Mouse (Mus musculus) Patski (cell line): ENCODE measurements at regions not wholly inside any gene's neighbourhood (a gene's known extent, or its start where the extent isn't known, plus 50 kb on each side); places are given as distances from the start of the nearest gene placed in this dataset.
A peak's percentile ranks its signal among the peaks of the same experiment; 100 is the strongest.

ENCODE experiments used
- ATAC-seq: fragments of 100-300 bp; one replicate; pipeline ENCODE4 v1.8.0; 2021
- CTCF ChIA-PET: fragments of 350-600 bp; sonication (Branson Sonifier 250); formaldehyde crosslinking; loops from one replicate; lab custom pipeline; 2022; ENCODE audit warnings: inconsistent platforms; lab: Charles Lee
- POLR2A ChIA-PET: fragments of 350-600 bp; sonication (Branson Sonifier 250); formaldehyde crosslinking; loops from one replicate; lab custom pipeline; 2022; ENCODE audit warnings: antibody characterized with exemption, inconsistent platforms; lab: Charles Lee
- DNase-seq: peaks from one replicate; pipeline ENCODE4 v3.0.0-alpha.2; 2011; ENCODE audit warnings: low read depth, low spot score
- H3K27me3 ChIP-seq: fragments of 371-371 bp; one replicate; pipeline ENCODE4 v1.5.1; 2021
- CTCF ChIP-seq: fragments of 100-300 bp; IDR thresholded peaks from one replicate; pipeline ENCODE4 v1.5.1; 2021
- in situ Hi-C: fragments of 300-500 bp; cut with MboI; formaldehyde crosslinking; loops from 3 replicates; pipeline ENCODE4 v1.11.1; 2018; ENCODE audit warnings: low pct_unique_long_range_greater_than_20kb, mixed read lengths

DNA sequence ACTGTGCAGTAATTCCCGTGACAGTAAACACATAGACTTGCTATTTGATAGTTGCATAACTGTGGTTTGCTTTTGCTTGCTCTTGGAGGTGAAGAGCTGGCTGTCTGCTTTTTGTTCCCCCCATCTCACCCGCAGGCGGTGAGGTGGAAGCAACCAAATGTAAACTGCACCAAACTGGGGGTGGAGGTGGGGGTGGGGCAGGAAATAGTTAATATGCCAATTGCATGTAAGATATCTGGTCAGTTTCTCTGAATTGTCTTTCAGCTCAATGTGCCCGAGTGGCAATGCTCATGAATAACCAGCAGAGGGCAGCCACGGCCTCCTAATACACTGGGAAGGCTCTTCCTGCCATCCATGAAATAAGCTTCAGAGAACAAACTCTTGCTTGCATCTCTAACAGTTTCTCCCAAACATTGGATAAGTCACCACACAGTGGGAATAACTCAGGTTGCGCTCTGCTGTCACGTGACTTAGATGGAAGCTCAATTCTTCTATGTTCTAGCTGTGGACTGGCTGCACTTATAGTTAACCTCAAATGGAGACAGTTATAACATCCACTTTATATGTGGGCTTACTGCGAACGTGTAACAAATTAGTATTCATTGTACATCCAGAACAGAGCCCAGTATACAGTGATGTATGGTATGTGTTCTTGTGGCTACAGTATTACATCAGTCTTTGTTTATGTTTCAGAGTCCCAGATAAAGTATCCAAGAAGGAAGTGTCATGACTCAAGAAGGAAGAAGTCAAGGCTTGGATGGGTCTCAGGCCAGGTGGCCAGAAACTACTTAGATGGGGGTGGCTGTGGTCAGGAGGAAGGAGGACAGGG lies 62.0 kb upstream of the Egflam start:
- H3K27me3 ChIP-seq = no peaks in the 10 kb centered on the region
- POLR2A ChIA-PET = interaction anchor here (1.0 kb wide), 1 partner anchor 350 kb away, joined by 3 read pairs; no protein-coding TSS in a partner anchor
- DNase-seq = no peak
- in situ Hi-C loops = loop anchor here (10.0 kb wide), 1 partner anchor 565 kb away; no protein-coding TSS in a partner anchor
- ATAC-seq = peak; percentile 60
- peak; percentile 97 for TF ChIP-seq CTCF
- CTCF ChIA-PET = interaction anchor here (1.0 to 3.2 kb wide), 24 partner anchors 8 to 643 kb away, joined by 3 to 11 read pairs (median 4); partner anchors contain the start of gene Wdr70

DNA sequence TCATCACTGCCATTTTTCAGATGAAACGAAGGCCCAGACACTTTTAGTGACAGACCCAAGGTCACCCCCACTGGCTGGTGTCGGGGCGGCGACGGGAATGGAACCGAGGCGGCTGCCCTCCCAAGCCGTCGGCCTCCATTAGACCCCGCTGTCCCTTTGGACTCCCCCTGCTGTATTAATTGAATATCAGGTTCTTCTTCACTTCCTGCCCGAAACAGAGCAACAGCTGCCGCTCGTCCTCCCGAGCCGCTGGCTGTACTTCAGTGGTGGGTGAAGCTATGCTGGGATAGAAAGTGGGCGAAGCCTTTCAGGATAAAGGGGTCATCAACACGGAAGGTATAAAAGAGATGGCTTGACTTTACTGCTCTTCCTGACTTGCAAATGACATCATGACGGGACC lies 64.4 kb upstream of the Egflam start:
- POLR2A ChIA-PET = no interaction called here
- no peaks in the 10 kb centered on the region for H3K27me3 ChIP-seq
- ATAC-seq (no peak), DNase-seq (no peak)
- TF ChIP-seq CTCF = no peak
- CTCF ChIA-PET = interaction anchor here (1.0 to 1.6 kb wide), 2 partner anchors 11 to 634 kb away, joined by 3 read pairs; no protein-coding TSS in a partner anchor
- in situ Hi-C loops = no loop called here

DNA sequence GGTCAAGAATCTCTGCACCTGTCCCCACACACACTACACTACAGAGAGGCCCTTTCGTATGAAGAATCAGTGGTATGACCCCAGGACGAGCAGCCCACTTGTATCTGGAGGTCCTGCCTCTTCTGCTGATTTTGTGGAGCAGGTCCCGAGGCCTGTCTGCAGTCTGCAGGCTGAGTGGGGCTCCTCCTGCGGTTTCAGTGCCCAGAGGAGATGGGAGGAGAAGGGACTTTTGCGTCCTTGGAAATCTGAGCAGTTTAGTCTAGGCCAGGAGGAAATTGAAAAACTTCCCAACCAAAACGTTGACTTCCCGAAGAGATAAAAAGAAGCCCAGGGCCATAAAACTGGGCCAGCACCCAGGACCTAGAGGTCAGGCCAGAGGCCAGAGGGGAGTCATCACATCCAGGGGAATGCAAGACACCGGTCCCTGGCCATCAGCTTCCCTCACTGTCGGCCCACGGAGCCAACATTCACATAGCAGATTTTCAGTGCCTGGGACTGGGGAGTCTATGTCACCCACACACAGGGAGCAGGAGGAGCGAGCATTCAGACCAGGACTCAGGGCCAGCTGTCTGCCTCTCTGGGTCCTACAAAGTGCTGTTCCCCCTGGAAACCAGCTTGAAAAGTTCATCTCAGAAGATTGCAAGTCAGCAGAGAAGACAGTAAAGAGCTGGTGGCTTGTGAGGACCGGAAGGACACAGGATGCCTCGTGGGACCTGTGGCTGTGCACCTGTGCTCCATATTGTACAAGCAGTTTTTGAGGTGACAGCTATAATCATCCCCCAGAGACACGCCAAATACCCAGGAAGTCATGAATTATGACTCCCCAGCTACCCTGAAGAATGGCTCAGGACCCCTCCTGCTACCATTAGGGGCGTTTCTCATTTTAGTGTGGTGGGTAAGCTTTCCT lies 65.5 kb upstream of the Egflam start:
- ChIA-PET CTCF (interaction anchor here (1.3 to 1.6 kb wide), 2 partner anchors 19 to 632 kb away, joined by 3 read pairs; no protein-coding TSS in a partner anchor), POLR2A (no interaction called here)
- no peak for ATAC-seq
- no peaks in the 10 kb centered on the region for H3K27me3 ChIP-seq
- in situ Hi-C loops = no loop called here
- TF ChIP-seq CTCF = no peak
- no peak for DNase-seq

DNA sequence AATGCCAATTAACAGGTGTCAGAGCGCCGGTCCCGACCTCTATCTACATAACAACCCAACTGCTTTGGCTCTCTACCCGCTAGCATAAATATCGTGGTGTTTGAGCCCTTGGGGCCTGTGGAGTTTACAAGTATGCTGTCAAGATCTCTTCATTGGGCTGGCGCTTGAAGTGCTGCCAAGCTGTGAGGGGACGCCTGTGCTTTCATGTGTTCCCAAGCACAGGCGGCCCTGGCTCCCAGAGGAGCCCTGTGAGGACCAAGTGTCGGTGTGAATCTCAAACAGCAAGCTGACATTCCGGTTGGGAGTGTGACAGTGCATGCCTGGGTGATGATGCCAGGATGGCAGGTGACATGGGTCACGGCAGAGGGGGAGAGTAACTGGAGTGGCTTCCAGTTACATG lies 82.0 kb upstream of the Egflam start:
- ATAC-seq = no peak
- no peaks in the 10 kb centered on the region for H3K27me3 ChIP-seq

DNA sequence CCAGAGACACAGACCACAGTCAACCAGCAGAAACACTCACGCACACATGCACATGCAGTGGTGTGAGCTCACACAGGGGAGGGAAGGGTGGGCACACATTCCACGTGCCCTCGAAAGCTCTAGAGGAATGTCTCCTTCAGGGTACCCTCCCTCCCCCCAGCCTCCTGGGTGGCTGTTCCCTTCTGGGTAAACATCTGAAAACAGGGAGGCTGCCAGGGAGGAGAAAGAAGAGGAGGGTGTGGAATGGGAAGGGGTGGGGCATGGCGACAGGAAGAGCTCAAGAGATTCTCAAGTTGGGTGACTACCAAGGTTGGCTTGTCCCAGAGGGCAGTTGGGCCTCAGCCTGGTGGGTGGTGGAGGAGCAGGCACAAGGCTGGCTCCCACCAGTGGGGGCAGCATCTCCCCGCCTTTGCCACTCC lies 82.6 kb upstream of the Egflam start:
- in situ Hi-C loops = no loop called here
- DNase-seq (no peak), ATAC-seq (no peak)
- CTCF ChIA-PET = interaction anchor here (1.5 kb wide), 1 partner anchor 37 kb away, joined by 4 read pairs; no protein-coding TSS in a partner anchor
- H3K27me3 ChIP-seq = no peaks in the 10 kb centered on the region
- POLR2A ChIA-PET = interaction anchor here (0.5 kb wide), 1 partner anchor 37 kb away, joined by 3 read pairs; no protein-coding TSS in a partner anchor
- TF ChIP-seq CTCF = no peak

More for the DNA sequence above, 82.0 kb upstream of the Egflam start:
- in situ Hi-C loops = no loop called here
- ChIA-PET POLR2A (no interaction called here), CTCF (interaction anchor here (1.5 kb wide), 1 partner anchor 37 kb away, joined by 4 read pairs; no protein-coding TSS in a partner anchor)
- DNase-seq = no peak
- no peak for TF ChIP-seq CTCF

DNA sequence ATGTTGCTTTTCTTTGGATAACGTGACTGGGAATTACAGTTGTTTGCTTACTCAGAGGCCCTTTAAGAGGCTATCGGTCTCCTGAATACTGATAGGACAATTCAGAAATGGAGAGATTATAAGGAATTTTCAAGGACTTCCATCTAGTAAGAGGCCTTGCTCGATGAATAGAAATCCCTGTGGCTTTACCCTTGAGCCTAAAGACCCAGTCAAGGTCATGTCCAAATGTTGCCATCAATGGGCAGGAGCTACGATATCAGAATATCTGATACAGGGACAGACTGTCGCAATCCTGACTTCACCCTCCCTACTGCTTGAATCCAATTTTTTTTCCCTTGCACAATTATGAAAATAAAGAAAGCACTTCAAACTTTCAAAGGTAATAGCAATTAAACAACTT lies 85.5 kb upstream of the Egflam start:
- in situ Hi-C loops = no loop called here
- peaks cover under 1% of the 10 kb centered on the region for H3K27me3 ChIP-seq

DNA sequence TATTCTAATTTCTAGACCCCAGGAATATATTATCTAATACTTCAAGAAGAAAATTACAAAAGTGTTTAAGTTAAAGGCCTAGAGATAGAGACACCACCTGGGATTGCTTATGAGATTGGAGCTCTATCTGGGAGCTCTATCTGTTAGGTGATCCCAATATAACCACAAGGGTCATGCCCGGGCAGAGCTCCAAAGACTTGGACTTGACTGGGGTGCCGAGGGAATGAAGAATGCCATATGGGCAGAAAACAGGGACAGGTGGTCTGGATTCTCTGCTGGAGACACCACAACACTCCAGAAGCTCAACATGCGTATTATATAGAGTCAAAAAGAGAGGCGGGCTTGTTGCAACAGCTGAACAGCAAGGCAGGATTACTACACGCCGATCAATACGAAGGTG lies 92.9 kb upstream of the Egflam start:
- TF ChIP-seq CTCF = no peak
- DNase-seq = no peak
- in situ Hi-C loops = no loop called here
- CTCF ChIA-PET = no interaction called here
- peaks cover 9% of the 10 kb centered on the region for H3K27me3 ChIP-seq
- no peak for ATAC-seq
- POLR2A ChIA-PET = interaction anchor here (0.7 kb wide), 1 partner anchor 9 kb away, joined by 3 read pairs; no protein-coding TSS in a partner anchor

More for the DNA sequence above, 85.5 kb upstream of the Egflam start:
- CTCF ChIA-PET = no interaction called here
- DNase-seq = no peak
- TF ChIP-seq CTCF = no peak
- POLR2A ChIA-PET = interaction anchor here (0.6 kb wide), 1 partner anchor 98 kb away, joined by 3 read pairs; no protein-coding TSS in a partner anchor
- ATAC-seq = no peak

DNA sequence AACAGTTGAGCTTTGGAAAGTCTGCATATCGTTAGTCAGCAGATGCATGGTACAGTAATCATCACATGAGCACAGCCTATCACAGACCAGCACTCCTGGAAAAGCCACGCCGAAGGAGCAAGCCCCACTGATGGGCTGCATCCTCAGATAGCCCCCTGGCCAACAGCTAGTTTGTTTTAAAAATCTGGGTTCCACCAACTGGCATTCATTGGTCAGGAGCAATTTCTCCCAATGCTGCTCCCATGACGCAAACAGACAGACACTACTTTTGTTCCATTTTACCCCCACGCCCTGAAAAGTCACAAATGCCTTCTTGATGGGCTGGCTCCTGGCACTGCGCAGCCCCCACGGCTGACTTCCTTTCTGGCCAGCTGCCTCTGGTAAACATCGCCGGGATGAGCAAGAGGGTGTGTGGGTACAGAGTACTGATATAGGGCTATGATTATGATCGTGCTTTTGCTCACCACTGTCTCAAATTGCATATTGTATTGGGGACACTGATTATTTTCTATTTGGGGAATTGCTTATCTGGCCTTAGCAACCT lies 95.0 kb upstream of the Egflam start:
- CTCF ChIA-PET = no interaction called here
- in situ Hi-C loops = no loop called here
- no peak for TF ChIP-seq CTCF
- ATAC-seq (no peak), DNase-seq (no peak)
- POLR2A ChIA-PET = no interaction called here
- peaks cover 10% of the 10 kb centered on the region for H3K27me3 ChIP-seq

DNA sequence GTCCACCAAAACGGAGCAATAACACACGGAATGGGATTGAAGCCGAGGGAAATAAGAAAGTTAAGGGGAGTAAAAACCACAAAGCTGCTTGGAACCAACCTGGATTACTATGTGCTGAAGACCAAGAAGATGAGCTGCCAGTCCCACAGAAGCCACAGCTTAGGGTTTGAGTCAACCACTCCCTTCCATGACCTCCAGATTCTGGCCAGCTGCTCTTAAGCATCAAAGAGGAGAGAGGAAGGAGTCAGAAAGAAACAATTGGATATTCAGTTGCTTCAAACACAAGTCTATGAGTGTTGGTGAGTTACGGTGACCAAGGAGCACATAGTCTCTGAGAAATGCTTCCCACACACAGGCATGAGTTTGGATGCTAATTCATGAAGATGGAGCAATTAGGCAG lies 99.7 kb upstream of the Egflam start:
- peaks cover 4% of the 10 kb centered on the region for H3K27me3 ChIP-seq
- CTCF ChIA-PET = no interaction called here
- no peak for DNase-seq
- in situ Hi-C loops = no loop called here
- no peak for ATAC-seq
- POLR2A ChIA-PET = no interaction called here
- TF ChIP-seq CTCF = no peak

DNA sequence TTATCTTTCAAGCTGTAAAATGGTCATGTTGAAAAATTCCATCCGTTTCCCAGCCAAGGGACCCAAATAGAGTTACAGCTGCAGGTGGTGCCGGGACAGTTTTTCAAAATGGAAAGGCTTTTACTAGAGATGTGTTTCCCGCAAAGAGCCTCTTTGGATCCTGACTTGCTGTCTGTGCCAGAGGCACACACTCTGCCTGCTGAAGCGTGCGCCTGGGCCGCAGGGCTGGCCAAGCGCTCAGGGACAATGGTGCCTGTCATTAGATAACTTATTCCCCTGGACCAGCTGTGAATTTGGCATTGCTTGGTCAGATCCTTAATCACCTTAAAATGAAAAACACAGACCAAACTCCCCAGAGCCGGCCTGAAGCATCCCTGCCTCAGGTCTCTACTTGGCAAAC lies 110.3 kb upstream of the Egflam start:
- no peak for TF ChIP-seq CTCF
- ChIA-PET CTCF (no interaction called here), POLR2A (no interaction called here)
- ATAC-seq (no peak), DNase-seq (no peak)
- in situ Hi-C loops = no loop called here
- no peaks in the 10 kb centered on the region for H3K27me3 ChIP-seq
